Mouse (Mus musculus): ENCODE results near the gene Syngr4. TPM values are rescaled to one million over a fixed set of nuclear protein-coding genes. Genes with fewer than 3 reads are reported as not detected.

The Syngr4 gene
- polyA plus RNA-seq, 1 experiment = 0.28 TPM

- H3K36me3 ChIP-seq (ENCODE audit: control insufficient read depth, insufficient read depth, low read length) = no peaks in the 10 kb centered on the region
- H3K27ac ChIP-seq (ENCODE audit: insufficient read depth, low read length) = no peak overlapping the region
- peaks cover 3% of the 10 kb centered on the region; the same call in 1 of the 2 replicates for H3K4me1 ChIP-seq (ENCODE audit: control insufficient read depth, insufficient read depth, insufficient read length)
- TF ChIP-seq CTCF (IDR thresholded peaks at IDR 0.05; ENCODE audit: extremely low read depth, insufficient read depth, insufficient read length, insufficient replicate concordance) (no peak), POLR2A (IDR thresholded peaks at IDR 0.05; ENCODE audit: low read depth, low read length) (no peak)
- H3K4me3 ChIP-seq (ENCODE audit: extremely low read depth, insufficient read depth, insufficient read length) = no peak overlapping the region
- no peaks in the 10 kb centered on the region for H3K27me3 ChIP-seq (ENCODE audit: control insufficient read depth, insufficient read depth, low read length)
- WGBS = 86% methylated on average over 18 of the region's 23 CpGs
- no peak for DNase-seq (ENCODE audit: low read depth in 1 of 2, low spot score in 2 of 2)
Observed at GRCm38 (mm10) chr7:45928626-45929295, 32.2 kb upstream of the Syngr4 start.

- WGBS = 20% methylated on average over 14 of the region's 14 CpGs
- H3K36me3 ChIP-seq (ENCODE audit: control insufficient read depth, insufficient read depth, low read length) = no peaks in the 10 kb centered on the region
- H3K4me1 ChIP-seq (ENCODE audit: control insufficient read depth, insufficient read depth, insufficient read length) = peaks cover 23% of the 10 kb centered on the region
- peak in 1 of 2 experiments; percentile 59 for DNase-seq (ENCODE audit: low read depth in 1 of 2, low spot score in 2 of 2)
- TF ChIP-seq CTCF (IDR thresholded peaks at IDR 0.05; ENCODE audit: extremely low read depth, insufficient read depth, insufficient read length, insufficient replicate concordance) (peak; percentile 28; the same call in 1 of the 2 replicates), POLR2A (IDR thresholded peaks at IDR 0.05; ENCODE audit: low read depth, low read length) (no peak)
- H3K27me3 ChIP-seq (ENCODE audit: control insufficient read depth, insufficient read depth, low read length) = no peaks in the 10 kb centered on the region
- H3K4me3 ChIP-seq (ENCODE audit: extremely low read depth, insufficient read depth, insufficient read length) = peak overlapping the region; percentile 50; the same call in 1 of the 2 replicates
- H3K27ac ChIP-seq (ENCODE audit: insufficient read depth, low read length) = peak overlapping the region; percentile 98
Observed at GRCm38 (mm10) chr7:45924429-45924816, 27.9 kb upstream of the Syngr4 start.

- H3K4me1 ChIP-seq (ENCODE audit: control insufficient read depth, insufficient read depth, insufficient read length) = peaks cover 28% of the 10 kb centered on the region
- WGBS = 7% methylated on average over 24 of the region's 24 CpGs
- TF ChIP-seq POLR2A (IDR thresholded peaks at IDR 0.05; ENCODE audit: low read depth, low read length) (peak; percentile 39), CTCF (IDR thresholded peaks at IDR 0.05; ENCODE audit: extremely low read depth, insufficient read depth, insufficient read length, insufficient replicate concordance) (no peak)
Observed at GRCm38 (mm10) chr7:45923762-45924428, 27.4 kb upstream of the Syngr4 start, which contains the start of gene Ccdc114. Gene Ccdc114 (plus strand): TSS chr7:45924072.

GRCm38 (mm10) chr7:45922928-45923761 lies 26.6 kb upstream of the Syngr4 start:
- Histone ChIP-seq H3K36me3 (ENCODE audit: control insufficient read depth, insufficient read depth, low read length) (peaks cover 3% of the 10 kb centered on the region), H3K27me3 (ENCODE audit: control insufficient read depth, insufficient read depth, low read length) (no peaks in the 10 kb centered on the region), H3K4me3 (ENCODE audit: extremely low read depth, insufficient read depth, insufficient read length) (peak overlapping the region; percentile 65), H3K27ac (ENCODE audit: insufficient read depth, low read length) (peak overlapping the region; percentile 98), H3K4me1 (ENCODE audit: control insufficient read depth, insufficient read depth, insufficient read length) (peaks cover 28% of the 10 kb centered on the region)
- under 1% methylated on average over 37 of the region's 37 CpGs for WGBS
- TF ChIP-seq CTCF (IDR thresholded peaks at IDR 0.05; ENCODE audit: extremely low read depth, insufficient read depth, insufficient read length, insufficient replicate concordance) (no peak), POLR2A (IDR thresholded peaks at IDR 0.05; ENCODE audit: low read depth, low read length) (peak; percentile 95)
- DNase-seq (ENCODE audit: low read depth in 1 of 2, low spot score in 2 of 2) = peak; percentile 96 to 97

More at GRCm38 (mm10) chr7:45923762-45924428, 27.4 kb upstream of the Syngr4 start, which contains the start of gene Ccdc114:
- peak; percentile 41 to 60 for DNase-seq (ENCODE audit: low read depth in 1 of 2, low spot score in 2 of 2)
- H3K4me3 ChIP-seq (ENCODE audit: extremely low read depth, insufficient read depth, insufficient read length) = peak within 1 kb of the TSS; percentile 65
- peak within 1 kb of the TSS; percentile 98 for H3K27ac ChIP-seq (ENCODE audit: insufficient read depth, low read length)
- peaks cover 3% of the 10 kb centered on the region for H3K36me3 ChIP-seq (ENCODE audit: control insufficient read depth, insufficient read depth, low read length)
- no peaks in the 10 kb centered on the region for H3K27me3 ChIP-seq (ENCODE audit: control insufficient read depth, insufficient read depth, low read length)

GRCm38 (mm10) chr7:45921950-45922600 lies 25.6 kb upstream of the Syngr4 start:
- H3K4me3 ChIP-seq (ENCODE audit: extremely low read depth, insufficient read depth, insufficient read length) = peak overlapping the region; percentile 32; the same call in 1 of the 2 replicates
- no peak for DNase-seq (ENCODE audit: low read depth in 1 of 2, low spot score in 2 of 2)
- WGBS = 48% methylated on average over 12 of the region's 12 CpGs
- H3K36me3 ChIP-seq (ENCODE audit: control insufficient read depth, insufficient read depth, low read length) = peaks cover 7% of the 10 kb centered on the region
- H3K4me1 ChIP-seq (ENCODE audit: control insufficient read depth, insufficient read depth, insufficient read length) = peaks cover 36% of the 10 kb centered on the region
- TF ChIP-seq CTCF (IDR thresholded peaks at IDR 0.05; ENCODE audit: extremely low read depth, insufficient read depth, insufficient read length, insufficient replicate concordance) (no peak), POLR2A (IDR thresholded peaks at IDR 0.05; ENCODE audit: low read depth, low read length) (no peak)
- H3K27ac ChIP-seq (ENCODE audit: insufficient read depth, low read length) = peak overlapping the region; percentile 93
- H3K27me3 ChIP-seq (ENCODE audit: control insufficient read depth, insufficient read depth, low read length) = no peaks in the 10 kb centered on the region

- H3K27ac ChIP-seq (ENCODE audit: insufficient read depth, low read length) = peak within 1 kb of the TSS; percentile 93
- H3K4me3 ChIP-seq (ENCODE audit: extremely low read depth, insufficient read depth, insufficient read length) = peak within 1 kb of the TSS; percentile 72
- peaks cover 39% of the 10 kb centered on the region for H3K4me1 ChIP-seq (ENCODE audit: control insufficient read depth, insufficient read depth, insufficient read length)
- H3K27me3 ChIP-seq (ENCODE audit: control insufficient read depth, insufficient read depth, low read length) = no peaks in the 10 kb centered on the region
- TF ChIP-seq POLR2A (IDR thresholded peaks at IDR 0.05; ENCODE audit: low read depth, low read length) = no peak; the same call in none of the 2 replicates
- TF ChIP-seq CTCF (IDR thresholded peaks at IDR 0.05; ENCODE audit: extremely low read depth, insufficient read depth, insufficient read length, insufficient replicate concordance) = no peak
- peaks cover 7% of the 10 kb centered on the region for H3K36me3 ChIP-seq (ENCODE audit: control insufficient read depth, insufficient read depth, low read length)
- DNase-seq (ENCODE audit: low read depth in 1 of 2, low spot score in 2 of 2) = peak; percentile 66 to 69
- 0% methylated on average over 9 of the region's 9 CpGs for WGBS
Observed at GRCm38 (mm10) chr7:45921242-45921621, 24.7 kb upstream of the Syngr4 start, which contains the start of gene Emp3. Gene Emp3 (minus strand): TSS chr7:45921404.

All from spleen, adult 2 months (tissue).